Mouse (Mus musculus): ENCODE data around the gene Nfe2l2. TPM values are rescaled to one million over a fixed set of nuclear protein-coding genes. Genes with fewer than 3 reads are reported as not detected.
"Not testable (repeated sequence)": the region's sequence is repeated elsewhere in the genome, so short reads cannot be mapped to it uniquely, and the experiment has no call there.

The Nfe2l2 gene
- polyA plus RNA-seq, 1 experiment = 21.1 TPM

DNA sequence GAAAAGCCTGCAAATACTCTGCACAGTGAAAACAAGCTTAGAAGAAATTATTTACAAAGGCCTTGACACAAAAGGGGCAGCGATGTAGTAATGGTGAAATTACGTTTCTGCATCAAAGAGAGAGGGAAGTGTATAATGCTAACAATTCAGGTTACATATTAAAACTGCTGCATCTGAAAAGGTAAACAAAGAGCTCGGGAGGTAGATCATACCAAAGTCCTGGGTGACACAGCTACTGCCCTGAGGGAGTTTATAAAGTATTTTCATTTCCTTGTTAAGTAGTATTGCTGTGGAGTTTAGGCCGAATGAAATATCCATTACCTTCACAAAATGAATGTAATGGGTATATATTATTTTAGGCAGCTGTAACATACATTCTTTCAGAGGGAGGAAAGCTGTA lies 10.3 kb upstream of the Nfe2l2 start:
- DNase-seq (ENCODE audit: extremely low spot score in 1 of 2, low spot score in 1 of 2) = no peak

- no peak for DNase-seq (ENCODE audit: extremely low spot score in 1 of 2, low spot score in 1 of 2)
These were observed 8.6 kb upstream of the Nfe2l2 start for GRCm38 (mm10) chr2:75713083-75713482.

- DNase-seq (ENCODE audit: extremely low spot score in 1 of 2, low spot score in 1 of 2) = no peak
These were observed 3.0 kb upstream of the Nfe2l2 start for GRCm38 (mm10) chr2:75707420-75707819.

- no peak for DNase-seq (ENCODE audit: extremely low spot score in 1 of 2, low spot score in 1 of 2)
These were observed 2.0 kb upstream of the Nfe2l2 start for GRCm38 (mm10) chr2:75706435-75706834.

DNA sequence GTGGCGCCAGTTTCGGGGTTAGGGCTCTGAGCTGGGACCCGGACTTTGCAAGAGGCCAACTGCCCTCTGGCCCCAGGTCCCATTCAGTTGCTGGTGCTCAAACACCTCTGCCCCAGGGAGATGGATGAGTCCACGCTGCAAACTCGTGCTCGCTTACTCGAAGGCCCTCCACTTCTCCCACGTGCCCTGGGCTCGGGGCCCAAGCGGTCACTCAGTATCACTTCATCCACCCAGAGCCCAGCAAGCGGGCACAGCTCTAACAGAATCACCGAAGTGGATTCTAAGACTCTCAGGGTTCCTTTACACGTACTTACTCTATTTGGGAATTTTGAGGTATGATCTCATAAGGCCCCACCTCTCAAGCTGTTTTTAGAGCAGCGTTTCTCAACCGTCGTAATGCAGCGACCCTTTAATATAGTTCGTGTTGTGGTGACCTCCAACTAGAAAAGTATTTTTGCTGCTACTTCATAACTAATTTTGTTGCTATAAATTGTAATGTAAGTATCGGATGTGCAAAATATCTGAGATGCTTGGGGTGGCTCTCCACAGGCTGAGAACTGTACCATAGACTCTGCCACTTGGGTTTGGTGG lies 816 bp upstream of the Nfe2l2 start:
- no peak for DNase-seq (ENCODE audit: extremely low spot score in 1 of 2, low spot score in 1 of 2)

DNA sequence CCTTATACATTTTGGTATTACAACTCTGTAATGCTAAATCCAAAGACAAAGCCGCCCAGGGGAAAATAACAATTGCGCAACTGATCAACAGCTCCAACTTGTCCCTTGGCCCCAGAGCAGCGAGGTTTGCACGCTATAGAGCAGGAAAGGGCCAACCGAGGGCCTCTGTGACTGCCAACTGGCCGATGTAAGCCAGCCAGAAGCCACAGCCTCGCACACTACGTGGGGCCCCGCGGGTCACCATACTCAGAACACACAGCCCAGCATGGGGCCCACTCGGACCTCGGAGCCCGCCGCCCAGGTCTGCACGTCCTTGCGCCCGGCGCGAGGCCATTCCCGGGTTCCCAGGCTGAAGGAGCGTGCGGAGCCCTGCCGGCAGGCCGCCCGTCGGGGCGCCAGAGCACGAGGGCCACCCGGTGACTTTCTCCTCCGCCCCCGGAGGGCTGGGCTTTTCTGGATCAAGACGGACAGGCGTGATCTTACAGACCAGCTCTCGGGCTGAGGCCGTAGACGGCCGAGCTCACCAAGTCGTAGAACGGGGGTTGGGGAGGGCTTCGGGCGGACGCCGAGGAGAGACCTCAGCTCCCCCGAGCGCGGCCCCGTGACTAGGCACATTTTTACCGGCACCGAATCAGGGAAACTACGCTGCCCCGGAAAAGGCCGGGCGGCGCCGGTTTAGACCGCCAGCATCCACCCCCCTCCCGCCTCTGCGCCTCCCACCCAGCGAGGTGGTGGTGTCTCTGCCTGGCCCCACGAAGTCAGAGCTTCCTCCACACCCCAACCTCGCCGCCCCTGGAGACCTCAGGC lies 863 bp downstream of the Nfe2l2 start:
- DNase-seq (ENCODE audit: extremely low spot score in 1 of 2, low spot score in 1 of 2) = peak; percentile 30 to 66

DNA sequence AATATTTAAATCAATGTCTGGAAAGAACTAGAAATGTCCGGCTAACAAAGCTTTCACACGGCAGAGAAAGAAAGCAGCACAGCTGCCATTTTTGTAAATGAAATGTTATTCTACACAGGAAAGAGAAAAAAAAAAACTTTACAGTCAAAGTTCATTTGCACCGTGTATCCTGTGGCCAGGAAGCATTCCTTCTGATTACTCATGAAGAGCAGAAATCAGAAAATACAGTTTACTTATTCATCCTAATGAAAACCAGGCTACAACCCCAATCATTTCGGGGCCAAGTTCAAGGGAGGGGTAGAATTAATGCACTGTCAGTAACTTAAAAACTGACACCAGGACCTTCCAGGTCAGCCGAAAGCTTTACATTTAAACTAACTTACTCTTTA lies 1.9 kb downstream of the Nfe2l2 start:
- no peak for DNase-seq (ENCODE audit: extremely low spot score in 1 of 2, low spot score in 1 of 2)

GRCm38 (mm10) chr2:75701822-75702587 lies 2.4 kb downstream of the Nfe2l2 start:
- no peak for DNase-seq (ENCODE audit: extremely low spot score in 1 of 2, low spot score in 1 of 2)

- no peak for DNase-seq (ENCODE audit: extremely low spot score in 1 of 2, low spot score in 1 of 2)
These were observed 3.2 kb downstream of the Nfe2l2 start for GRCm38 (mm10) chr2:75701207-75701606.

DNA sequence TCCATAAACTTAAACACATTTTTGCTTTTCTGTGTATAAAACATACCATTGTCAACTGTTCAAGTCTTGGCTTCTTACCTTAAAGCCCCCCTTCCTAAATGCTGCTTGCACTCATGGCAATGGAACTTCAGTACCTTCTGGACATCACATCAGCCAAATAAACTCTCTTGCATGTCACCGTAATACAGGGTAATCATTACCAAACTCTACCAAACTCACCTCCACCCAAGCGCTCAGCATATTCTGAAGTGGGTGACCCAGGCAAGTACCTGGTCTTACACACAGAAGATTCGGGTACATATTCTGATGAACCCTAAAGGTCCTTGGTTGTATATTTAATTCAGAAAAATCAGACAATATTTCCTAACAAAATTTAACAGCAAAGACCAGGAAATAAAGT lies 3.9 kb downstream of the Nfe2l2 start:
- no peak for DNase-seq (ENCODE audit: extremely low spot score in 1 of 2, low spot score in 1 of 2)

- DNase-seq (ENCODE audit: extremely low spot score in 1 of 2, low spot score in 1 of 2) = no peak
These were observed 5.6 kb downstream of the Nfe2l2 start for GRCm38 (mm10) chr2:75698874-75699273.

DNA sequence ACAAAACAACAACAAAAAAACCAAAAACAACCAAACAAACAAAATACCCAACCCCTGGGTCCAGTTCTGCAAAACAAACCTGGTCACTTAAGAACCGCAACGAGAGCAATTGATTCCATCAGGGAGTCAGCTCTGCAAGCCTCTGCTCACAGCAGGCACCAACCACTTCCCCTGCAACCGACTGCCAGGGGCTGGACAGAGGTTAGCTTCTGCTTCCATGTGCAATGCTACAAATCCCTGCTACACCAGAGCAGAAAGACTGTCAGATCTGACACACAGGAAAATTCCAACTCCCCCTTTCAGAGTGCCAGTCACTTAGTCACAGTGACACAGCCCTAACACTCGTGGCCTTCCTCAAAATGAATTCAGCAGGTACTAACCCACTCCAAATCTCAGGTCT lies 6.4 kb downstream of the Nfe2l2 start:
- DNase-seq (ENCODE audit: extremely low spot score in 1 of 2, low spot score in 1 of 2) = no peak

DNA sequence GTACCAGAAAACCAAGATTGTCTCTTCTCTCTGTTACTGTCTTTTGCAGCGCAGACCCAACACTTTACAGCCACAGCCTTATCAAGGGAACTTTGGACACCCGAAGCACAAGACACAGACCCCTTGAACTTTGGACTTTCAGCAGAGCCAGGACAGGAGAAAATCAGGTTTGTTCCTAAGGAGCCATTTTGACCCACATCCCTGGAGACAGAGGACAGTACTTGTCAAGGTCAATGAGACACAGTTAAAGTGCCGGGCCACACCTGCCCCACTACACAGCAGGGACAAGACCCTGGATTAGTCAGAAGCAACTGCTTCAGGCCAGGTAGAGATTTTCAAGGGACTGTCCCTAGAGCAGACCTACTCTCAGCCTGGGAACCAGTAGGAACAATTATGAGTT lies 7.2 kb downstream of the Nfe2l2 start:
- DNase-seq (ENCODE audit: extremely low spot score in 1 of 2, low spot score in 1 of 2) = no peak

- no peak for DNase-seq (ENCODE audit: extremely low spot score in 1 of 2, low spot score in 1 of 2)
These were observed 8.1 kb downstream of the Nfe2l2 start for GRCm38 (mm10) chr2:75696371-75696770.

GRCm38 (mm10) chr2:75695676-75696350 lies 8.6 kb downstream of the Nfe2l2 start:
- DNase-seq (ENCODE audit: extremely low spot score in 1 of 2, low spot score in 1 of 2) = no peak

- not testable (repeated sequence) for DNase-seq (ENCODE audit: extremely low spot score in 1 of 2, low spot score in 1 of 2)
These were observed 9.5 kb downstream of the Nfe2l2 start for GRCm38 (mm10) chr2:75694926-75695325.

GRCm38 (mm10) chr2:75692369-75692768 lies 12.1 kb downstream of the Nfe2l2 start:
- no peak for DNase-seq (ENCODE audit: extremely low spot score in 1 of 2, low spot score in 1 of 2)

DNA sequence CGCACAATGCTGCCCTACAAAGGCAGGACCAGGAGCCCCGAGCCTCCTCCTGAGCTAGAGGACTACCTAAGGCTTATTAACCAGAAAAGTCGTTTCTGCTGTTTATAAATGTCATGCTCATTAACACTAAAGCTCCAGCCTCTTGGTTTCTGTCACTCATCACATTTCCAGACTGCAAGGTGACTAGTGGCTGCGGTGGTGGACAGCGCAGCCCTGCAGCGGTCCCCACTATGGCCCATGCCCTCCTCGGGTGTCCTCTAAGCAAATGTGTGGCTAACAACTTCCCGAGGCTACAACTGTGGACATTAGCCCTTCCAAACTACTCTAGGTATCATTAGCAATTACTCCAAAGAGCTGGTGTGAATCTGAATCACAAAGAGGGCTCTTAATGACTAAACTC lies 13.1 kb downstream of the Nfe2l2 start:
- DNase-seq (ENCODE audit: extremely low spot score in 1 of 2, low spot score in 1 of 2) = no peak

GRCm38 (mm10) chr2:75690656-75691055 lies 13.8 kb downstream of the Nfe2l2 start:
- no peak for DNase-seq (ENCODE audit: extremely low spot score in 1 of 2, low spot score in 1 of 2)

DNA sequence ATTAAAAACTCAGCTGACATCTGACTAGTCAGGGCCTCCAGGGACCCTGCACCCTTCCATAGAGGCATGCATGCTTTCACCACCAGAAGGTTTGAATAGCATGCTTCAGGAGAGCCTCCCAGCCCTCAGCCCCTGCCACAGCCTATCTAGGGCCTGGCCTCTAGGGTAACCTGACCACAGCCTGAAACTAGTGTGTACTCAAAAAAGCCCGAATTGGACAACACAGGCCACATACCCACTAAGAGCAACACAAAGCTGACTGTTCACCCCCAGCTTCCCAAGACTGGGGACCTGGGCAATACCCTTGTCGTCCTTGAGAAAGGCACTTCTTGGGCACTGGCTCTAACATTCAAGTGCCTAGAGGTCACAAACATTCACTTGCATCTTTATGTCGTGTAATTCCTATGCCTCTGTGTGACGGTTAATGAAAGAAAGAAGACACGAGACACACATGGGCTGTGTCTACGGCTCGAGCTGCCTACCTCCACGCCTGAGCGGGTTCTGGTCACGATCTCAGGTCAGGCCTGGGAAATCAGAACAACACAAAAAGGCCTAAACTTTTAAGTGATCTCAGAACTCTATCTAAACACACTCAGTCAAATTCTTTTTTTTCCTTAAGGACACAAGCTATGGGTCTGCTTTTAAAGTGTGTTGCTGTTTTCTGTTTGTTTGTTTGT lies 14.8 kb downstream of the Nfe2l2 start:
- DNase-seq (ENCODE audit: extremely low spot score in 1 of 2, low spot score in 1 of 2) = no peak

DNA sequence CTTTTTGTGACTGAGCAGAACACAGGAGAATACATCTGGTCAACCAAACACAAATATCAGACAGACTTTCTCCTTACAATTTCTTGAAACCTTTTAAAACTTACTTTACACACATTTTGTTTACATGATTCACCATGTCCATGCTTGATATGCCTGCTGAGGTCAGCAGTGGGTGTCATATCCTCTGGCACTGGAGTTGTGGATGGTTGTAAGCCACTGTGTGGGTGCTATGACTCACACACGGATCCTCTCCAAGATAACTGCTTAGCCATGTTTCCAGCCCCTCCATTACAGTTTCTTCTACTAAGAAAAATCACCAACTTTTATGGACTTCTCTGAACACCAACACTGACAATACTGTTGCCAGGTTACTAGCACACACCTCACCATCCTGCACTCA lies 15.5 kb downstream of the Nfe2l2 start:
- no peak for DNase-seq (ENCODE audit: extremely low spot score in 1 of 2, low spot score in 1 of 2)
